Mouse (Mus musculus) granulocyte monocyte progenitor cell, adult 5-6 weeks (primary cell): ENCODE data around the gene Cfap57. TPM values are rescaled to one million over a fixed set of nuclear protein-coding genes. Genes with fewer than 3 reads are reported as not detected.

Experiments
- ATAC-seq: replicated peaks from 2 replicates; pipeline ENCODE4 v1.8.0; 2016; ENCODE audit warnings: mild to moderate bottlenecking, moderate TSS enrichment, inconsistent platforms; ENCODE audit not compliant: poor library complexity, severe bottlenecking
- total RNA-seq, 2 experiments: library from RNA; stranded (forward) in 1 of 2; stranded (reverse) in 1 of 2; fragments of 200-712, 200-1000 nt in 1 of 2; fragments of >200 nt in 1 of 2; fragmentation: Nextera tagmentation in 1 of 2; gene quantifications; 2 replicates each; pipeline ENCODE4 v1.2.3; 2014 to 2017

Cfap57 gene
- total RNA-seq, 2 experiments from 2014 or later: 1.2 to 2.8 TPM

DNA sequence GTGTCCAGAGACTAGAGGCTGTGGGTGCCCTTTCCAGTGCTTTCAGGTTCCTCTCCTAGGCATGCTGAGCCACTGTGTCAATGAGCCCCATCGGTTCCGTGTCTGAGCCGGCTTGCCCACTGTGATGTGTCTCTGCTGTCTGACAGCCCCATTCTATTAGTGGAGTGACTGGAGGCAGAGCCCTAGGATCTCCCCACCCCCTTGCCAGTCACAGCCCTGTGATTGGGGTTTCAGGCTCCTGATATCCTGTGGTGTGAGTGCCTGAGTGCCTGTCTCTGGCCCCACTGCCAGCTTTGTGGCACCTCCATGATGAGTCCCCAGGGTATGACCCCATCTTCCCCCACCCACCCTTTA lies 55.7 kb downstream of the Cfap57 start:
- no peak for ATAC-seq

DNA sequence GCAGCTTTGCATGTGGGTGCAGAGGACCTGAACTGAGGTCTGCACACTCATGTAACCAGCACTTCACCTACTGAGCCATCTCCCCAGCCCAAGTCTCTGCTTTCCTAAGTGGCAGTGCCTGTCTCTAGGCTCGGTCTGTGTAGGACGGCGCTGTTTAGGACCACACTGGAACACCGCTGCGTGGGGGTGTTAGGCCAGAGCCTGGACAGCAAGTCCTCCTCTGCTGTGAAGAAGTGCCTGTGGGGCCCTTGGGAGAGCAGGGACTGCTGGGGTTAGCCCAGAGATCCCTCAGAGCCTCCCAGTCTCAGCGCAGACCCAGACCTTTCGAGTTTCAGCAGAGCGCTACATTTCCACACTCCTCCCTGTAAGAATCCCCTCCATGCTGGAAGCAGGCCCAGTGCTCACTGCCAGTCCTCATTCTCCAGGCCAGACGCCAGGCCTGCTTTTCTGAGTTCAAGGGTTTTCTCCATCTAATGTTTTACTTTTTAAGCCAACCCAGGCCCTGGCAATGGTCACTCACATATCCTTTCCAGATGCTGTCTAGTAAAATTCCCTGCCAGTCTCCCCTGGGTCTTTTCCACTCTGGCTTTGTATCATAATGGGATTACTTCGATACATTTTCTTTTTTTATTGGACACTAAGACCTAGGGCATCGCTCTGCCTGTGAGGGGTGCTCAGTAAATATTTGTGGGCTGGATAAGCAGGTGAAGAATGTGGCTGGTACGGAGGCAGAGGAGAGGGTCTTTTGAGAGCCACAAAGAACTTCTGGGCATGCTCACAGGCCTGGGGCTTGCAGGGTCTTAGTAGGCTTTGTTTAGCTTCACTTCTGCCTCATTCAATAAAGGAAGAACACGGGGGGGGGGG lies 56.3 kb downstream of the Cfap57 start:
- no peak for ATAC-seq

DNA sequence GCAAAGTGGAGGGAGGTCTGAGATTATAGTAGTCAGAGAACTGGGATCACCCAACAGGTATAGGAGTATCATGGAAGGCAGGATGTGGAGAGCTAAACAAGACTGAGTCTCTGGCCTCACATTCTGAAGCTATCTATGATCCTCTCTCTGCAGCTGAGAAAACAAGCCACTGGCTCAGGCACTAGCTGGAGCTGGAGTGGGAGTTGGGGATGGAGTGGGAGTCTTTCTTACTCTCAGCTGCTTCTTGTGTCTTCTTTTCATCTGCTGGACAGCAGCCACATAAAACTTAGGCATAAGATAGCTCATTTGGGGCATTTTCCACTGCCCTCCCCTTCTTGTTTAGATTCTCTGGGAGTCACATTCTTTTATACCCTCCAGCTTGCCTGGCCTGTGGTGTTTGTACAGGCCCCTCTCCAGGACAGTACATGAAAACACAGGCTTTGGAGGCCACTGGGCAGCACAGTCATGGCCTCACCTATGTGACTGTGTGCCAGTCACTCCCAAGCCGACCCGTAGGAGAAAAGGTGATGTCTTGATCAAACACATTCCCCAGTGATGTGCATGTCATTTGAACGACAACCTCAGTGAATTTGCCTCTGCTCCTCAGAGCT lies 67.4 kb downstream of the Cfap57 start:
- ATAC-seq: no peak

DNA sequence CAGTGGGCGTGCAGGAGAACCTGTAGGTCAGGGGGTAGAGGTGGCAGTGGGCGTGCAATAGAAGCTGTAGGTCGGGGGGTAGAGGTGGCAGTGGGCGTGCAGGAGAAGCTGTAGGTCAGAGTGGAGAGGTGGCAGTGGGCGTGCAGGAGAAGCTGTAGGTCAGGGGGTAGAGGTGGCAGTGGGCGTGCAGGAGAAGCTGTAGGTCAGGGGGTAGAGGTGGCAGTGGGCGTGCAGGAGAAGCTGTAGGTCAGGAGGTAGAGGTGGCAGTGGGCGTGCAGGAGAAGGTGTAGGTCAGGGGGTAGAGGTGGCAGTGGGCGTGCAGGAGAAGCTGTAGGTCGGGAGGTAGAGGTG lies 72.5 kb downstream of the Cfap57 start:
- ATAC-seq: peak; percentile 58

DNA sequence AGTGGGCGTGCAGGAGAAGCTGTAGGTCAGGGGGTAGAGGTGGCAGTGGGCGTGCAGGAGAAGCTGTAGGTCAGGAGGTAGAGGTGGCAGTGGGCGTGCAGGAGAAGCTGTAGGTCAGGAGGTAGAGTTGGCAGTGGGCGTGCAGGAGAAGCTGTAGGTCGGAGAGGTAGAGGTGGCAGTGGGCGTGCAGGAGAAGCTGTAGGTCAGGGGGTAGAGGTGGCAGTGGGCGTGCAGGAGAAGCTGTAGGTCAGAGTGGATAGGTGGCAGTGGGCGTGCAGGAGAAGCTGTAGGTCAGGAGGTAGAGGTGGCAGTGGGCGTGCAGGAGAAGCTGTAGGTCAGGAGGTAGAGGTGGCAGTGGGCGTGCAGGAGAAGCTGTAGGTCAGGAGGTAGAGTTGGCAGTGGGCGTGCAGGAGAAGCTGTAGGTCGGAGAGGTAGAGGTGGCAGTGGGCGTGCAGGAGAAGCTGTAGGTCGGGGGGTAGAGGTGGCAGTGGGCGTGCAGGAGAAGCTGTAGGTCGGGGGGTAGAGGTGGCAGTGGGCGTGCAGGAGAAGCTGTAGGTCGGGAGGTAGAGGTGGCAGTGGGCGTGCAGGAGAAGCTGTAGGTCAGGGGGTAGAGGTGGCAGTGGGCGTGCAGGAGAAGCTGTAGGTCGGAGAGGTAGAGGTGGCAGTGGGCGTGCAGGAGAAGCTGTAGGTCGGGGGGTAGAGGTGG lies 73.0 kb downstream of the Cfap57 start:
- ATAC-seq: peak; percentile 45; the same call in 1 of the 2 replicates

DNA sequence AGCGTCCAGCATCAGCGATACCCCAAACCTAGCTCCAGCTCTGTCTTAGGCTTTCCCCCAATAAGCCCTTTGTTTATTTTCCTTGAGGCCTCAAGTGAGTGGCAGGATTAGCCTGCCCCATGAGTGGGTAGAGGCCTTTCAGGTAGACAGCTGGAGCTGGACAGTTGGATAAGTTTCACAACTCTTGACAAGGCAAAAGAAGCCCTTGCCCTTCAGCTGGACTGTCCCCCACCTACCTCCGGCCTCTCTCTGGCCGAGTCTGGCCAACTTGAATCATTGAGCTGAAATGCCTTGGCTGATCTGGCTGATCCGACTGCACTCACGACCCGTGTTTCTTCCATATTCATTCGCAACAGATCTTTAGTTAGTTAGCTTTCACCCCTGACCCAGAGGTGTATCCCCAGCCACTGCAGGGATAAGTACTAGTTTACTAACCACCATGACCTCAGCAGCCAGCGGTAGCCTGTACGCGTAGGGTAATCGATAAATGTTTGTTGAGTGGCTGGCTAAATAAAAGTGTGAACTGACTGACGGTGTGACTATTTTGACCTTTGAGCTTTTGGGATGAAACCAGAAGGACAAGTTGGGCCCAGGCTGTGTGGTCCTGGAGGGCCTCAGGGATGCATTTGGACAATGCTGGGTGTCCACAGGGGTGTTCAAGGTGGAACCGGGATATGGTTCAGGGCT lies 76.0 kb downstream of the Cfap57 start:
- no peak for ATAC-seq

DNA sequence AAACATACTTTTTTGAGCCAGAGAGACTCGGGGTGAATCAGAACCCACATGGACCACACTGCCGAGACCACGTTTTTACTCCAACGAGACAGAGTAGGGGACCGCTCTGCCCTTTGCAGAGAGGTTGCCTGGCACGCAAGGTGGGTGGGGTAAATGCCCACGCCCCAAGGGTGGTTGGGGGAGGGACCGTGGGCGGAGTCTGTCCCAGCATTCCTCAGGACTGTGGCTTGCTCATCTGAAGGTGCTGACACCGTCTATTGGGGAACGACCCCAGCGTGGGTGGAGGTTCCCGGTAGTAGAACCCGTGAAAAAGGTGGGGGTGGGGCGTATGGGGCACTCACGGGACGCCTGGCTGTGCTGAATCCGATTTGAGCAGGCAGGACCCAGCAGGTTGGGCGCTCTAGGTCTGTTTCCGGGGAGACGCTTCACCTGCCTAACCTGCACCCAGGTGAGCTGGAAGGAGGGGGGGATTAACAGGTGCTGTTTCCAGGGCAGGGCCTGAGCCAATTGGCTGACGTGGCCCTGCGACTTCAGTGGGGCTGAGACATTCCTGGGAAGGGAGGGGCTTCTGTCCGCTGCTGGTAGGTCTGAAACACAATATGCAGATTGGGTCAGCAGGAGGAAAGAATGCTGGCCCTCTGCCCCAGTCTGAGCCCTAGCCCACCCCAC lies 76.9 kb downstream of the Cfap57 start, which contains the start of gene Tmem125:
Tmem125 (minus strand) TSS at position 453 of the 669 bp plus-strand sequence.
- ATAC-seq: peak; percentile 66

DNA sequence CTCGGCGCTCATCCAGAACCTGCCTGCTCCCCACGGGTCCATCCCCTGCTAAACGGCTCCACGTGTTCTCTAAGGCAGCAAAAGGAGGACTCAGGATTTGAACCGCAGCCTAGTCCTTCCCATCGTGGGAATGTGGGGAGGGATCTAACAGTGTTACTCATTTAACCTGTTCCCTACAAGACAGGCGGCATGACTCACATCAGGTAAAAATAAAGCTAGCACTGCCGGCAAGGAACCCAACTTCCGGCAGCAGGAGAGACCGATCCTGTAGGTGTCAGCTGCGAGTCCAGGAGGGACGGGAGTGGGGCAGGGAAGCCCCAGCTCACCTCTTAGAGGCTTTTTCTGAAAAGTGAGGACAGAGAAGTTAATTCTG lies 77.4 kb downstream of the Cfap57 start:
- ATAC-seq: no peak

DNA sequence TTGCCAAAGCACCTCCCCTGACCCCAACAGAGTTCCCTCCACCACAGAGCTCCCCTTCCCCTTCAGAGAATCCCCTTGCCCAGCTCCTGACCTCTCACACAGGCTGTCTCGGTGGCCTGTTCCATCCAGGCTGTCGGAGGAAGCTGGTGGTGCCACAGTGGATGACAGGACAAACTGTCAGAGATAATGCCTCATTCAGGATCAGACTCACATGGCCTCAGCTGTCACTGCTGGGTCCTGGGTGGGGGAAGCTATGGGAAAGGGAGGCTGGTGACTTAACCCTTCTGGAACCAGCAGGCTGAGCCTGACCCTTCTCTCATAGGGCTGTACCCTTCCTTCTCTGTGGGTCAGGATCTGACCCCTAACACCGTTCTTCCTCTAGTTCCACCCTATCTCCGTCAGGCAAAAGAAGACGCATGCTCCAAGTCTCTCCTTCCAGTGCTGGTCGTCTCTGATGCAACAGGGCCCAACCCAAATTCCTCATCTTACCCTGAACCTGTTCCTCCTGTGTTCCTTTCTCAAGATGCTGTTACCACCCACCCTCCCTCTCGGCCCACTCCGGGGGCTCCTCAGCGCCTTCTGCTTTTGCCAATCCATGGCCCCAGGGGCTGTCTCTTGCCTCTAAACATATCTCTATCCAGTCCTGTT lies 77.9 kb downstream of the Cfap57 start:
- peak; percentile 4; the same call in 1 of the 2 replicates for ATAC-seq

DNA sequence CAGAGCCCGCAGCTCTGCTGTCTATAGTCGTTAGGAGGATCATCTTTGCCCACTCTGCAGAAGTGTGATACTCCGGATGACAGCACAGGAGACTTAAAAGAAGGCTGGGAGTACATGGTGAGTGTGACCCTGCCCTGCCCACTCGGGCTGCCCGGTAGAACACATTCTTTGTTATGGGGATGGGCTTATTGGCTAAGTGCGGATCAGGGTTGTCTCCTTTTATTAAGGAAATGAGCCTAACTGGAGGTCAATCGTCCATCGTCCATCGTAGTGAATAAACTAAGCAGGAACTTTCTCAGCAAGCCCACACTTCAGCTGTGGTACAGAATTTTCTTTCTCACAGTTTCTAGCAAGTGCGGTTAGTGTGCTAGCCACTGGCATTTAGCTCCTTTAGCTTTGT lies 80.7 kb downstream of the Cfap57 start:
- no peak for ATAC-seq

DNA sequence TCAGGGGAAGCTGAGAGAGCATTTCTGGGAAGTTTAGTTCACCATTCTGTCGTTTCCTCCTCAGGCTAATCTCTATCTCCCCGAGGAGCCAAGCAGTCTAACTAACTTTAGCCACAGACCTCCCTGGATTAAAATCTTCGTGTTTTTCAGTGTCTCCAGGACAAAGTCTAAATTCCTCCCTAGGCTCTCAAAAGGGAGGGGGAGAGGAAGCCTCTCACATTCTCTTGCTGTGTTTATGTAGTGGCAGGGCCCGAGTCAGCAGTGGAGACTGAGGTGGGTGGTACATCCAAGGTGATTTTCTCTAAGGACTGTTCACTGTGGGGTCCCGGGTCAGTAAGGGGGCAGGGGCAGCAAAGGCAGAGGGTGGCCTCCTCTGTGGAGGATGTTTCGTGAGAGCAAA lies 82.8 kb downstream of the Cfap57 start:
- no peak for ATAC-seq

DNA sequence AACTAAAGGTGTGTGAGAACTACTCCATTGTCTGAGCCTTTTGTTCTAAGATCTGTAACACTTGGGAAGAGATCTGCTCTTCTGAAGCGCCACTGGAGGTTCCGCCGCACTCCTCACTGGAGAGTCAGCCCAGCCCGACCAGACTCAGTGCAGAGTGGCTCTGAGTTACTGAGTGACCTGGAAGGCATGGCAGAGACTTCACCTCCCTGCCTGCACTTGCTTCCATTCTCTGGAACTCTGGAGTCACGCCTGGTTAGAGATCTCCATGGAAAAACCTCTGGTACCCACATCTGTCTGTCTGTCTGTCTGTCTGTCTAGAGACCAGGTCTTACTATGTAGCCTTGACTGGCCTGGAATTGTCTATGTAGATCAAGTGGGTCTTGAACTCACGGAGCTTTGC lies 85.0 kb downstream of the Cfap57 start:
- ATAC-seq: no peak

DNA sequence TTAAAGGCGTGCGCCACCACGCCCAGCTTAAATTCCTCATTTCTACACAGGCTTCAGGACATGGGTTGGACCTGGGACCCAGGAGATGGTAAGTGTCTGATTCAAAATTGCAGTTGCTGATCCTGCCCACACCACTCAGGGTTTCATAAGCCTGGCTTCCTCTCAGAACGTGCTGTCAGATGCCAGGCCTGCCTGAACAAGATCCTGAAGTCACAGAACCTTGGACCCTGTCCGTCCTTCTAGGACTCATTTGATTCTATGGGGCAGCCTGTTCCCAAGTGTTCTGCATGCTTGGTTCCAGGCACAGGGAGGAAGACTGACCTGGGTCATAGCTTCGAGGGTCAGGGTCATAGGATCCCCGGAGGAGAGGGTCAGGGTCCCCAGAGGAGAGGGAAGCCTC lies 87.0 kb downstream of the Cfap57 start:
- peak; percentile 88 for ATAC-seq

DNA sequence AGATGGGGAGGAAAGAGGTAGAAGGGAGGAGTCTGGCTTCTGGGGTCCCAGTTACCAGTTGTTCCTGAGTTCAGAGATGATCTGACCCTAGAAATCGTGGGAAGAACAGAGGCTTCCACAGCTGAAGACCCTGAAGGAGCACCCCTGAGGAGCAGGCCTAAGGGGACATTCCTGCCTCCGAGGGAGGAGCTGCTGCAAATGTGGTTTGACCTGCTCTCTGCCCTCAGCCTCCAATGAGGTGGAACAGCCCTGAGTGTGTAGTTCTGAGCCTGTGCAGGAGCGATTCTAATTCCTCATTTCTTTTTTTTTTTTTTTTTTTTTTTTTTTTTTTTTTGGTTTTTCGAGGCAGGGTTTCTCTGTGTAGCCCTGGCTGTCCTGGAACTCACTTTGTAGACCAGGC lies 87.4 kb downstream of the Cfap57 start:
- ATAC-seq: peak; percentile 36; the same call in 1 of the 2 replicates

DNA sequence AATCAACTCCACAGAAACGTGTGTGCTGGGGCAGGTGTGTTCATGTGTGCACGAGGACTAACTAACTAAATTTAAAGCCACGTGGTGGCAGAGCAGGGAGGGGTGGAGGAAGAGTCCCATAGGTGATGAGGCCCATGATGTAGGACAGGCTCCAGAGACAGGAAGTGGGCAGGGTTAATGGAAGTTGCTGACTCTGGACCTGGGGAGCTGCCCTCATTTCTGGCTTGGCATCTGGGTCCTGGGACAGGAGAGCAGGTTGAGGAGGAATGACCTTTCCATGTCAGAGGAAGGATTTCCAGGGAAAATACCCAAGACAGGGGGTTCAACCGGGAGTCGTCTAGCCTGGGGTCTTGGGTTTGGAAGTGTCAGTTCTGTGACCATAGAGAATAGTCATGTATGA lies 87.9 kb downstream of the Cfap57 start:
- ATAC-seq: no peak

DNA sequence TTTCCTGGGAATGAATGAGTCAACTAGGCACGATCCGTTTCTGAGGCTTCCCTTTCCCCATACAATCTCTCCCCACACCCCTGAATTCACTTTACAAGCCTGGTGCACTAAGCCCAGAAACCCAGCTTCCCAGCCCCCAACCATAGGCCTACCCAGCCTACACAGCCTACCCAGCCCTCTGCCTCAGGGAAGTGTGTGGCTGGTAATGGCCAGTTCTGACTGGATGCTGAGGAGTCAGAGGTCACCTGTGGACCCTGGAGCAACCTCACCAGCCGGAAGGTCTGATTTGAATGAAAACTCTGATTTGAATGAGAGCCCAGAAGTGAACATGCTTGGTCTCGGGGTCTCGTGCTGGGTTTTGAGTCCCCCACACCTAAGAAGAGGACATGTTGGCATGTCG lies 92.9 kb downstream of the Cfap57 start:
- ATAC-seq: no peak

DNA sequence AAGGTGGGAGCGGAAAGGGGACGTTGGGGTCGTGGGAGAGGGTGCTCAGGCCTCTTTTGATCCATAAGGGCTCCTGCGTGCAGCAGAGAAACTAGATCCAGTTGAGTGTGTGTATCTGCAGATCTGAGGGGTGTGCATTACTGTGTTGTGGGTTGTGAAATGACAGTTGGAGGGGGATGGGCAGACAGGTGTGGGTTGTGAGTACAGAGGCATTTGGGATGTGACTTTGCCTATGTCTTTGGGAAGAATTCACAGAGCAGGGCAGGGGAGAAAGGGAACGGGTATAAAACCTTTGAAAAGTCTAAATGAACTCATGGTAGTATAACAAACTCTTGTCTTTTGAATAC lies 93.3 kb downstream of the Cfap57 start:
- no peak for ATAC-seq

DNA sequence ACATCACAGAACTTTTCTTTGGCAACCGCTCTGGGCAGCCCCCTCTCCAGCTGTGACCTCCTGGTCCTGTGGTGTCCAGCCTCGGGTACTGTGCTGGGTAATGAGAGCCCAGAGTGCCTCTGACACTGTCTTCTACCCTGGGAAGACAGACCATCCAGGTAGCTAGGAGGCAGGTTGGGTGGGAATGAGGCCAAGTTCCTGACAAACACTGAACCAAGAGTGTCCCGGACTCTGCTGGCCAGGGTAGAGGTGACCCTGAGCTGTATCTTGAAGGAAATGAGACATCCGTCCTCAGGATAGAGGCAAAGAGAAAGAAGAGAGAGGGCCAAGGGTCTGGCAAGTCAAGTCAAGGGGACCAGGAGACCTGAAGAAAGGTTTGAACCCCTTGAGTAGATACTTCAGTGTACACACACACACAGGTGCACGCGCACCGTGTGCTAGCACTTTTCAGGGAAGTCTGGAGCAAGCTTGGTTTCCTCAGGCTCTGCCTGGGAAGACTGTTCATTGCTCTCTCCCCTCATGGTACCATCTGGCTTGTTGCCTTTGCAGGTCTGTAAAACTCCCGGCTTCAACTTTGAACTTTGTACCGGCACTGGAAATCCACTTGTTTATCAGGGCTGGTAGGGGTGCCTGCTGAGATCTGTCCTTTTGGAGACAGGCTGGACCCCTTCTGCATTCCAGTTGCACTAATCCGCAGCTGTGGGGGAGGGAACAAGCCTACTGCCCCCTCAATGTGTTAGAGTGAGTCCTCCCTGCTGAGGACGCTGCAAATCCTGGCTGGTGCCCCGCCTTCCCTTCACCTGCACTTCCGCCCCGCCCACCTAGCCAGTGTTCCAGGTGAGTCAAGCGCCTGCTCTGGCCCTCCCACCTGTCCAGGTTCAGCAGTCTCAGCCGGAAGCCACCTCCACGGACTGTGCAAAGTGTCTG lies 93.9 kb downstream of the Cfap57 start, which contains the start of gene 2610528J11Rik:
2610528J11Rik (plus strand) TSS at position 592 of the 927 bp plus-strand sequence.
- ATAC-seq: no peak

DNA sequence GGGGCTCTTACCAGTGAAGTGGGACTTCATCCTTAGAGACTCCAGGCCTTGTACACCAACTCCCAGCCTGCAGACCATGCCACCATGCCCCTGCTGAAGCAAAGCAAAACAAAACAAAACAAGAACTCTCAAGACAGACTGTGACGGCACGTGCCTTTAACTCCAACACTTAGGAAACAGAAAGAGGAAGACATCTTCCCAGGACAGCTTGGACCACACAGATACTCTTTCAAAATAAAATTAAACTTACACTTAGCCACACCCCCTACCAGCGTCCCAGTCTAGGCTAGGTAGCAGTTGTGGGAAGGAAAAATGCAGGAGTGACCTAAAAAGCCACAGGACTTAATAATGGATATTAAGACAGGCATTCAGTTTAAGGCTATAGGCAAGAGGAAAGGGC lies 94.8 kb downstream of the Cfap57 start:
- ATAC-seq: peak; percentile 79
